Mouse (Mus musculus): ENCODE measurements around the gene Gucy1b1.

DNA sequence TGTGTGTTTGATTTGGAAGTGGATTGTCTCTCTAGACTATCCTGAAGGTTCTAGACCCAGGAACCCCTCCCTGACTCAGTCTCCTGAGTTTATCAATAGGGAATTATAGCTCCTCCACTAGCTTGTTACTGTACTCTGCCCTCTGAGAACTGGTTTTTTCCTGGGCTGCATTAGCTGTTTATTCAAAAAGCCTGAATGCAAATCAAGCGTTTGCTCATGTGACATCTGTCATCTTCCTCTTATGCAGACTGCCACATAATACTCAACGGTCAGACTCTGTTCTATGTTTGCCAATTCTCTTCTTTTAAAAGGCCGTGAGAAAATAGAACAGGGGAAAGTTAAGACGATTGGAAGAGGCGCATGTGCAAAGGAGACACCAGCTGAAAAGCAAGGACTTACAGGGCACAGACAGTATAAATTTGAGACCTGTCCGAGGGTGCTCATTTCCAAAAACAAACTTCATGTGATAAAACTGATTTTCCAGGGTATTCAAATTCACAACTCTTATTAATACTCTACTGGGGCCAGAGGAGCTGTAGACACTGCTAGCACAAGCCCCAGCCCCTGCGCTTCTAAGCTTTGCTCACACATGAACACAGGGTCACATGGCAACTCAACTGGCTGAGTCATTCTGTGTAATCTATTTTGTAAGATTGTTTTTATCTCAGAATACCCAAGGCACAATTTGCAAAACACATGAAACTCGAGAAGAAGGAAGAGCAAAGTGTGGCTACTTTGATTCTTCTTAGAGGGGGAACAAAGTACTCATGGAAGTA, 91.2 kb downstream of the Gucy1b1 start:
- TF ChIP-seq CTCF (IDR thresholded peaks at IDR 0.05; ENCODE audit: low read depth, low read length) (no peak), EP300 (IDR thresholded peaks at IDR 0.05; ENCODE audit: insufficient read depth, low read depth, low read length) (no peak)

Measured in ES-Bruce4 (cell line).